Mouse (Mus musculus) embryonic fibroblast, embryonic 13.5 days (primary cell): ENCODE measurements around the gene Jph2.

Experiments used
- CTCF ChIP-seq: IDR thresholded peaks from 2 replicates; pipeline ENCODE4 v1.5.1; 2011; ENCODE audit warnings: mild to moderate bottlenecking, control low read depth, low read length, moderate library complexity, borderline replicate concordance; ENCODE audit not compliant: insufficient read depth
- POLR2A ChIP-seq: IDR thresholded peaks from 2 replicates; pipeline ENCODE4 v1.6.1; 2011; ENCODE audit warnings: low read depth, mild to moderate bottlenecking, control low read depth, low read length, moderate library complexity

DNA sequence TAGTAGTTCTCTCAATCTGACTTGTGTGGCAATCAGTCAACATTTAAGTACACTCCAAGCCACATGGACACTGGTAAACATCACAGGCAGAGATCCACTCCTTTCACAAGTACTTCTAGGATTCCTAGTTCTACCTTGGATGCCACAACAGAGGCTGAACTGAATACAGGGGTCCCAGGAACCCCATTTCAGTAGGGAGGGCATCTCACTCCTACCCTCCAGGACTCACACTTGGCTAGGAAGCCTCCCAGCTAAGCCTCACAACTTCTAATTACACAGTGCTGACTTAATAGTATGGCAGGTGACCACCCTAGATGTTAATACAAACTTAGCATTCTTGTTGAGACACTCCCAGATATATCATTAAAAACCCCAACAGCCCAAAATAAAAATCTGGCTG is 20.0 kb upstream of the Jph2 start:
- TF ChIP-seq CTCF = no peak
- no peak for TF ChIP-seq POLR2A
